10 mouse cellular contexts compared by ENCODE assay signal in genomic region chr6:85186033-85186743, GRCm38 (mm10). TPM values are rescaled to one million over a fixed set of nuclear protein-coding genes. Genes with fewer than 3 reads are reported as not detected.
A peak's percentile ranks its signal among the peaks of the same experiment; 100 is the strongest.
DNase-seq lines count a peak whose midpoint lies in the region; ATAC-seq lines count a peak whose summit lies in the region.
"Had no signal": no experiment of that assay in that cellular context is flagged by ENCODE, and none has a peak within 500 bp of the region (broad histone marks: within the 10 kb centered on the region; RNA-seq: fewer than 3 reads in every experiment).

No protein-coding gene starts in this region.

- peaks cover 97% of the 10 kb centered on the region for H3K27me3 ChIP-seq in heart, embryonic 10.5 days (ENCODE audit: insufficient read depth, poor library complexity, severe bottlenecking)
- H3K27me3 ChIP-seq in hindbrain, embryonic 16.5 days (replicated peaks; ENCODE audit: control insufficient read depth, insufficient read depth, low read length) = peaks cover 31% of the 10 kb centered on the region
- peaks cover 76% of the 10 kb centered on the region for H3K27me3 ChIP-seq in limb, embryonic 15.5 days

- no peaks in the 10 kb centered on the region for H3K36me3 ChIP-seq in heart, embryonic 10.5 days
- no peaks in the 10 kb centered on the region for H3K36me3 ChIP-seq in hindbrain, embryonic 16.5 days (ENCODE audit: control insufficient read depth, insufficient read depth, low read length)
- no peaks in the 10 kb centered on the region for H3K36me3 ChIP-seq in limb, embryonic 15.5 days

- ATAC-seq in hindbrain, embryonic 16.5 days = no peak
- no peak for ATAC-seq in limb, embryonic 15.5 days (ENCODE audit: insufficient number of reproducible peaks, low FRiP score, low TSS enrichment, low read depth)

- DNase-seq in heart, embryonic 10.5 days (ENCODE audit: low spot score) = no peak
- no peak for DNase-seq in heart, adult 11 months
- DNase-seq in R1 (ENCODE audit: low read depth, low spot score) = peak; percentile 33
- DNase-seq in urinary bladder, postnatal 14 days (ENCODE audit: low spot score) = no peak
- no peak for DNase-seq in adrenal gland, postnatal 4 days (ENCODE audit: low spot score in 2 of 2)
- DNase-seq in layer of hippocampus, adult 18-20 months (ENCODE audit: low spot score in 2 of 2) = no peak
- DNase-seq: adrenal gland, adult 2 months; thymus, postnatal 14 days had no signal

- peak overlapping the region; percentile 44 for H3K4me3 ChIP-seq in heart, embryonic 10.5 days
- H3K4me3 ChIP-seq in hindbrain, embryonic 16.5 days (ENCODE audit: low read length) = peak overlapping the region; percentile 6; the same call in 1 of the 2 replicates
- H3K4me3 ChIP-seq in limb, embryonic 15.5 days = peak overlapping the region; percentile 40; the same call in 1 of the 2 replicates

- H3K9me3 ChIP-seq in heart, embryonic 10.5 days = no peaks in the 10 kb centered on the region
- H3K9me3 ChIP-seq in hindbrain, embryonic 16.5 days (ENCODE audit: control insufficient read depth, low read length) = no peaks in the 10 kb centered on the region
- H3K9me3 ChIP-seq in limb, embryonic 15.5 days = no peaks in the 10 kb centered on the region

- no peak overlapping the region for H3K9ac ChIP-seq in hindbrain, embryonic 16.5 days (ENCODE audit: low read depth, low read length)
- no peak overlapping the region for H3K9ac ChIP-seq in limb, embryonic 15.5 days

- H3K4me2 ChIP-seq in hindbrain, embryonic 16.5 days (ENCODE audit: low read length) = peak overlapping the region; percentile 25; the same call in 1 of the 2 replicates
- peak overlapping the region; percentile 14; the same call in 1 of the 2 replicates for H3K4me2 ChIP-seq in limb, embryonic 15.5 days

- no peak overlapping the region for H3K27ac ChIP-seq in heart, embryonic 10.5 days
- no peak overlapping the region for H3K27ac ChIP-seq in hindbrain, embryonic 16.5 days (ENCODE audit: low read depth, low read length)
- H3K27ac ChIP-seq in limb, embryonic 15.5 days = no peak overlapping the region

- WGBS in heart, embryonic 10.5 days = 2% methylated on average over 33 of the region's 33 CpGs
- WGBS in hindbrain, embryonic 16.5 days = 2% methylated on average over 30 of the region's 33 CpGs
- WGBS in limb, embryonic 15.5 days = 3% methylated on average over 33 of the region's 33 CpGs

- peaks cover 41% of the 10 kb centered on the region for H3K4me1 ChIP-seq in heart, embryonic 10.5 days
- peaks cover 31% of the 10 kb centered on the region for H3K4me1 ChIP-seq in hindbrain, embryonic 16.5 days (ENCODE audit: control insufficient read depth, insufficient read depth, low read depth, low read length)
- peaks cover 46% of the 10 kb centered on the region for H3K4me1 ChIP-seq in limb, embryonic 15.5 days

RNA-seq across cellular contexts. Expression of gene Emx1, which starts 1.1 kb away (rescaled TPM):
- 0.15 and 0.85 TPM in 2 replicates for polyA plus RNA-seq in heart, embryonic 10.5 days (2016; fragmentation: Nextera tagmentation; extraction: Ambion mirVana)
- 1.1 TPM in 1 of 2 replicates, not detected in the other for polyA plus RNA-seq in hindbrain, embryonic 16.5 days (2015; fragmentation: Nextera tagmentation; extraction: Ambion mirVana)
- polyA plus RNA-seq in limb, embryonic 15.5 days (2015; fragmentation: Nextera tagmentation; extraction: Ambion mirVana) = 0.20 TPM in 1 of 2 replicates, not detected in the other
- 1 to 10 TPM in 1 of 2 experiments, under 1 TPM in 1; 0.31 to 4.5 TPM for total RNA-seq in adrenal gland, postnatal 4 days (2021)
- 10 to 100 TPM; 17.0 to 19.3 TPM for total RNA-seq in layer of hippocampus, adult 18-20 months (2021)
- total RNA-seq: adrenal gland, adult 2 months had no signal
- polyA plus RNA-seq: adrenal gland, adult 2 months had no signal

RNA-seq across cellular contexts. Expression of gene Spr, which starts 48.6 kb away (rescaled TPM):
- polyA plus RNA-seq in heart, embryonic 10.5 days (2016; fragmentation: Nextera tagmentation; extraction: Ambion mirVana) = 57.2 and 69.2 TPM in 2 replicates
- 36.5 and 37.1 TPM in 2 replicates for polyA plus RNA-seq in hindbrain, embryonic 16.5 days (2015; fragmentation: Nextera tagmentation; extraction: Ambion mirVana)
- 38.4 and 47.1 TPM in 2 replicates for polyA plus RNA-seq in limb, embryonic 15.5 days (2015; fragmentation: Nextera tagmentation; extraction: Ambion mirVana)
- 10 to 100 TPM; 63.8 to 66.0 TPM for total RNA-seq in adrenal gland, postnatal 4 days (2021)
- 10 to 100 TPM; 54.5 to 55.2 TPM for total RNA-seq in layer of hippocampus, adult 18-20 months (2021)
